Mouse (Mus musculus): ENCODE data around the gene Wnt10a.
A peak's percentile ranks its signal among the peaks of the same experiment; 100 is the strongest.

Wnt10a gene

GRCm38 (mm10) chr1:74791249-74791648 lies at the start of gene Wnt10a:
Gene Wnt10a (plus strand): TSS chr1:74791516.
- DNase-seq (ENCODE audit: low spot score in 2 of 2), result no peak

DNA sequence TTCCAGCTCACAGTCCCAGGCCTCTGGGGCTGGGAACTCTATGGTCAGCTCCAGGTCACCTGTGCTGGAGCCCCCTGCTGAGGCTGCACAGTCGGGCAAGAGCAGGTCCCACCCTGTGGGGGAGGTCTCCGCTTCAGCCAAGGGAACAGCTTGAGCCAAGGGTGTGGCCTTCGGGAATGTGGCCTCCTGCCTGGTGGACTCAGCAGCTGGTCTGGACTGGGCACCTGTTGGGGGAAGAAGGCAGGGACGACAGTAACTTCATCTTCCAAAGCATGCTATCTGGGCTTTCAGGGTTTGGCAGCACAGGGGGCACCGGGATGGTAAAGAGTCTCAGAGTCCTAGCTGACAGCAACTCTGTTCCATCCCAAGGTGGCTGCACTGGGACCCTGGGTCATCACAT lies 44.0 kb upstream of the Wnt10a start:
- no peak for DNase-seq (ENCODE audit: low spot score in 2 of 2)

GRCm38 (mm10) chr1:74748643-74749271 lies 42.6 kb upstream of the Wnt10a start, which contains the start of gene Prkag3:
Gene Prkag3 (minus strand): TSS chr1:74749221.
- DNase-seq (ENCODE audit: low spot score in 2 of 2), result no peak

- no peak for DNase-seq (ENCODE audit: low spot score in 2 of 2)
Observed at GRCm38 (mm10) chr1:74749301-74749700, 42.0 kb upstream of the Wnt10a start.

DNA sequence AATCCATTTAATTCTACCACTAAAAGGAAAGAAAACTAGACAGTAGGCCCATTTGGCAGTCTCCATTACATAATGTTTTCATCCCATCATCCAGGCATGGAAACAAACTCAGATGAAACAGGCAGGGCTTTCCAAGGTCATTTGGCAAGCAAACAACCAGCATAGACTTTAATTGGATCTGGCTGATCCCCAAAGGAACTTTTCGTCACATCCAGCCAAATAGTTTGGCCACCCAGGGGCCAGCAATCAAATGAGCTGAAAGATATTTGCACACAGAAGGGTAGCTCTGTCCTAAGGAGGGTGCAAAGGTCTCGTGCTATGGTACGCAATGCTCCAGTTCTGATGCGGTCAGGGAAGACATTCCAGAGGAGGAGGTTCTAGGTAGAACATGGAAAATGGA lies 40.6 kb upstream of the Wnt10a start:
- DNase-seq (ENCODE audit: low spot score in 2 of 2), result no peak

DNA sequence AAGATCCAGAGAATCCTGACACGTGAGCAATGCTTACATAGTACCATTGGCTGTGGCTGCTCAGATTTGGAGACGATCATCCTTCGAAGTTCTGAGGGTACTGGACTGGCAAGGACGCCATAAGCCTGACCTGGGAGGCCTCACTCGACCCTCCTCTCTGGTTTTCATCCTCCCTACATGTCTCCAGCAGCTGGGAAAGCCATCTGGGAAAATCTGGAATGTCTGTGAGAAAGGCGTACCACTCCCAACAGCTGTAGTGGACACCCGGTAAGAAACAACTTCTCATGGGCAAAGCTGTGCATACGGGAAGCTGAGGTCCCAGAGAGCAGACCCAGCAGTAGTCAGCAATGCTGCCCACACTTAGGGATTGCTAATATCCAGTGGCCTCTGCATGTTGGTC lies 39.2 kb upstream of the Wnt10a start:
- no peak for DNase-seq (ENCODE audit: low spot score in 2 of 2)

GRCm38 (mm10) chr1:74752833-74753232 lies 38.5 kb upstream of the Wnt10a start:
- no peak for DNase-seq (ENCODE audit: low spot score in 2 of 2)

- DNase-seq (ENCODE audit: low spot score in 2 of 2), result no peak
Observed at GRCm38 (mm10) chr1:74753266-74753974, 37.9 kb upstream of the Wnt10a start.

DNA sequence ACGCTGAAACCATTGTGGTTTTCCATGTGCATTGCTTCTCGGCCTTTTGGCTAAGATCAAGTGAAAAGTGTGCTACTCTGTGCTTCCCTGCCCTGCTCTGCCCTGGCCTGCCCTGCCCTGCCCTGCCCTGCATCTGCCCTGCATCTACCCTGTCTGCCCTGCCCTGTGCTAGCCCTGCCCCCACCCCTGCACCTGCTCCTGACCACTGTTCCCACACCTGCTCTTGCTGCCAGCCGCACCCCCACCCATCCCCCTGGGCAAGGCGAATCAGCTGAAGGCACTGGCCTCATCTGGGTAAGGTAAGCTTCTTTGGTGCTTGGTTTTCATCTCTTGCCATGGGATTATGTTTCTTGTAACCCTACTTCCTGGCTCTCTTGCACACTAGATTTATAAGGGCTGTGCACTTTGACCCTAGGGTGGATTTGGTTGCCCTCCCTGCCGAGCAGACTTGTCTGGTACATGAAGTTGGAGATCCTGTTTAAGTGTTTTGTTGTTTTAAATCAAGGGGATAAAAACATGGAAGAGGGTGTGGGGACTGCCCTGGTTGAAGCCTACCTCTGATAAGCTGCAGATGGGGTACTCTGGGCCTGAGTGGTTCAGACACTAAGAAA lies 37.0 kb upstream of the Wnt10a start:
- no peak for DNase-seq (ENCODE audit: low spot score in 2 of 2)

- DNase-seq (ENCODE audit: low spot score in 2 of 2), result no peak
Observed at GRCm38 (mm10) chr1:74759773-74760172, 31.5 kb upstream of the Wnt10a start.

DNA sequence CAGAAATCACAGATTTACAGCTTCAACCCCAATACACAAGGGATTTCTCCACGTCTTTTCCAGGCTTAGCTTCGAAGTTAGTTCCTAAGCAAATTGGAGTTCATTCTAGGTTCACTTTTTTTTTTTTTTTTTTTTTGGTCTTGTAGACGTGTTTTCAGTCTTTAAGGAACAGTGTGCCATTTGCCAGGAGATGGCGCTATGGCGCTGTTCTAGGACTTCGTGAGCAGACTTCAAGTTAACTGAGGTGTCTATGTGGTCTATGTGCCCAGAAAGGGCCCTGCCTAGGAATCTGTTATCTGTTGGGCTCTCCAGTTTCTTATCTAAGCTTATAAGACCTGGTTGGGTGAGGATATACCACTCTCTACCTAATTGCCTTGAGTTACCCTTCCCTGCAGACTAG lies 28.2 kb upstream of the Wnt10a start:
- DNase-seq (ENCODE audit: low spot score in 2 of 2), result peak; percentile 50 to 62

- DNase-seq (ENCODE audit: low spot score in 2 of 2), result no peak
Observed at GRCm38 (mm10) chr1:74770727-74771466, 20.4 kb upstream of the Wnt10a start.

GRCm38 (mm10) chr1:74771467-74771844 lies 19.9 kb upstream of the Wnt10a start:
- DNase-seq (ENCODE audit: low spot score in 2 of 2), result no peak

DNA sequence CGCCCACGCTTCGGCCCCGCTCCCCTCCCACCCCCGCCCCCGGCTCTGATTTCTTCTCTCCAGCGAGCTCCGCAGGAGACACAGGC lies 19.6 kb upstream of the Wnt10a start, which contains the start of gene Wnt6:
Gene Wnt6 (plus strand): TSS at position 48 of the 86 bp plus-strand sequence.
- DNase-seq (ENCODE audit: low spot score in 2 of 2), result no peak

GRCm38 (mm10) chr1:74771931-74772620 lies 19.2 kb upstream of the Wnt10a start:
- no peak for DNase-seq (ENCODE audit: low spot score in 2 of 2)

DNA sequence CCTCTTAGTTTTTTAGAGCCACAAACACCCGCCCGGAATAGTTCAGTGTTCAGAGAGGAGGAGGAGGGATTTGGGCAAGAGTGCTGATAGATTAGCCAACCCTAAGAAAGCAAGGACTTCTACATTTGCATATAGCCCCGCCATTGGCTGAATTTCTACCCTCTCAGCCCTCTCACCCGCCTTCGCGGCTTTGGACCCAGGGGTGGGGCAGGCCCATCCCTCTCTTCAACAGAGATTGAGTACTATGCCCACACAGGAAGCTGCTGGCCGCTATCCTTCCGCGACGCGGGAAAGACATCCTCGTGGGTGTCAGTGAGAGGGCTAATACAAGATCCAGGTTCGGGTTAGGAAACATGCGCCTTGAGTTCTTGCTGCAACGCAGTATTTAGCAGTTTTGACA lies 18.2 kb upstream of the Wnt10a start:
- DNase-seq (ENCODE audit: low spot score in 2 of 2), result peak; percentile 34 to 36

- DNase-seq (ENCODE audit: low spot score in 2 of 2), result no peak
Observed at GRCm38 (mm10) chr1:74774062-74774461, 17.3 kb upstream of the Wnt10a start.

DNA sequence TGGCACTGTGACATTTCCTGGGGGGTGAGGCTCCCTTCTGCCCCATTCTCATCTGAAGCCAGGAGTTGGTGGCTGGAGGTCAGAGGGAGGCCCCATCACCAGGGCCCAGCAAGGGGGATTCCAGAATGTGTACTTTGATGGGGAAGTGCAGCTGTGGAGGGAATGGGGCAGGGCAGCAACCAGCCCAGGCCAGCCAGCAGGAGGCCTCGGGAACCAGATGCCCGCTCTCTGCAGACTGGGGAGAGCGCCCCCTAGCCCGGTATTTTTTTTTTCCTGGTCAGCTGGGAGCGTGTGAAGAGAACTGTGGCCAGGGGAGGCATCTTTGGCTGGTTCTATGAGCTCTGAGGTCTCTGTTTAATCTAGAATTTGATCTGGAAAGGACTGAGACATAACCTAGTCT lies 15.5 kb upstream of the Wnt10a start:
- DNase-seq (ENCODE audit: low spot score in 2 of 2), result no peak

GRCm38 (mm10) chr1:74778934-74779486 lies 12.3 kb upstream of the Wnt10a start:
- no peak for DNase-seq (ENCODE audit: low spot score in 2 of 2)

- no peak for DNase-seq (ENCODE audit: low spot score in 2 of 2)
Observed at GRCm38 (mm10) chr1:74782045-74782444, 9.3 kb upstream of the Wnt10a start.

DNA sequence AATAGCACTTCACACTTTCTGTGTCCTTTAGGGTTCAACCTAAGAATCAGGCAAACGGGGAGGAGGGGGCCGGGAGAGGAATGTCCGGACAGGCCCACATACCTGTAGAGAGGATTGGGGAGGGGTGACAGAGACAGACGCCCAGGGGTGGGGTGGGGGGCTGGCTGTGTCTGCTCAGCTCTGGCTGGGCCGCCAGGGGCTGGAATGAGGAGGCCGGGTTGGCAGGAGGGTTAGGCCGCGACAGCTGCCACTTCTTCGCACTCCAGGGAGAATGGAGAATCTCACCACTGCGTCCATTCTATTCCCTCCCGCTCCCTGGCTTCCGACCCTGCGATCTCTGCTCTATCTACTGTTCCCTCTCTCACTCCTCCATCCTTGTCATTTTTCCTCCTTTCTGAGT lies 7.8 kb upstream of the Wnt10a start:
- no peak for DNase-seq (ENCODE audit: low spot score in 2 of 2)
